Mouse (Mus musculus) testis, adult 2 months (tissue): Measurements from ENCODE around the gene Cygb. TPM values are rescaled to one million over a fixed set of nuclear protein-coding genes. Genes with fewer than 3 reads are reported as not detected.

ENCODE experiments used
- H3K27ac ChIP-seq: fragments of 200-500 bp; 2 replicates; pipeline ENCODE4 v1.5.1; 2012; ENCODE audit warnings: low read depth, low read length; ENCODE audit not compliant: control insufficient read depth, insufficient read depth
- H3K27me3 ChIP-seq: fragments of 200-500 bp; 2 replicates; pipeline ENCODE4 v1.6.1; 2012; ENCODE audit warnings: mild to moderate bottlenecking, low read length, moderate library complexity; ENCODE audit not compliant: control insufficient read depth, insufficient read depth
- H3K36me3 ChIP-seq: fragments of 200-500 bp; 2 replicates; pipeline ENCODE4 v1.6.1; 2012; ENCODE audit warnings: mild to moderate bottlenecking, low read length; ENCODE audit not compliant: control insufficient read depth, insufficient read depth
- H3K4me1 ChIP-seq: fragments of 200-500 bp; 2 replicates; pipeline ENCODE4 v1.6.1; 2012; ENCODE audit warnings: low read length; ENCODE audit not compliant: control insufficient read depth, insufficient read depth
- H3K4me3 ChIP-seq: fragments of 200-500 bp; 2 replicates; pipeline ENCODE4 v1.5.1; 2012; ENCODE audit warnings: low read depth, mild to moderate bottlenecking, low read length, moderate library complexity, mixed read lengths; ENCODE audit not compliant: control insufficient read depth
- CTCF ChIP-seq: fragments of 200-500 bp; IDR thresholded peaks from 2 replicates; pipeline ENCODE4 v1.5.1; 2012; ENCODE audit warnings: low read depth, mild to moderate bottlenecking, inconsistent platforms, low read length, moderate library complexity; ENCODE audit not compliant: control insufficient read depth, insufficient read depth, insufficient replicate concordance
- POLR2A ChIP-seq: fragments of 200-500 bp; IDR thresholded peaks from 2 replicates; pipeline ENCODE4 v1.6.1; 2012; ENCODE audit warnings: low read depth, mild to moderate bottlenecking, inconsistent platforms, low read length, moderate library complexity; ENCODE audit not compliant: control insufficient read depth
- polyA plus RNA-seq: library from polyadenylated mRNA; depleted of rRNA; stranded (reverse); fragments of >200 nt; gene quantifications from 2 replicates; pipeline ENCODE4 v1.2.3, GENCODE M21; 2012

The Cygb gene
- polyA plus RNA-seq, 1 experiment, result 3.7 TPM

- Histone ChIP-seq H3K4me1 (peaks cover 15% of the 10 kb centered on the region), H3K4me3 (peak overlapping the region; percentile 50), H3K27ac (no peak overlapping the region), H3K36me3 (no peaks in the 10 kb centered on the region), H3K27me3 (no peaks in the 10 kb centered on the region)
- TF ChIP-seq CTCF, result no peak
- no peak for TF ChIP-seq POLR2A
These were observed 30.6 kb downstream of the Cygb start for GRCm38 (mm10) chr11:116623281-116624124.

- Histone ChIP-seq H3K36me3 (no peaks in the 10 kb centered on the region), H3K27ac (peak overlapping the region; percentile 12; the same call in 1 of the 2 replicates)
These were observed 32.8 kb downstream of the Cygb start for GRCm38 (mm10) chr11:116621258-116621704.

DNA sequence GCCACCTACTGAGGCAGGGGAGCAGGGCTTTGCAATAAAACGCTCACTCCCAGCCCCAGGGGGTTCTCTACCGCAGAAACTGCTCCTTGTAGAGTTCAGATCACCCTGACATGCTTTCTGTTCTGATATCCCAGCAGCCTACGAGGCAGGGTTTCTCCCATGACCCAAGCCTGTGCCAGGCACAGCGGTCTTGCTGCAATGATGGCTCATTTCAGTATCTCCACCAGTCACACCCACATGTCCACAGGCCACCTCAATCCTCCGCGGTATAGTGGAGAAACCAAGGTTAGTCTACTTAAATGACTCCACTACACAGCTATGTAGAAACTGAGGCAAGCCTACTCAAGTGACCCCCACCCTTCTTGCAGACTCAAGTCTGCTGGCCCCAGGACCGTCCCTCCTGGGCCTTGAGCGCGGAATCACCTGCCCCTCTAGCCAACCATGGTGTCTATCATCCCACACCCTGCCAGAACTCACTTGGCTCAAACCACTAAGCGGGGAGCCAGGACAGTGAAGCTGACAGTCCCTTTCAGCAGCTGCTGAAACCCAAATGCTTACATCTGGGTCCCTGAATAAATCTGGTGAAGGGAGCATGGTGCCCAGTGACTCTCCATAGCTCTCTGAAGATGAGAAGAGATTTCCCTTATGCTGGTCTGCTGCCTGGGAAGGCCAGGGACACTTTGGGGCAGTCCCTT is 33.4 kb downstream of the Cygb start:
- Histone ChIP-seq H3K4me3 (no peak overlapping the region), H3K27ac (no peak overlapping the region), H3K27me3 (no peaks in the 10 kb centered on the region), H3K36me3 (no peaks in the 10 kb centered on the region), H3K4me1 (peaks cover 13% of the 10 kb centered on the region)
- TF ChIP-seq CTCF (no peak), POLR2A (no peak)

More at GRCm38 (mm10) chr11:116621258-116621704, 32.8 kb downstream of the Cygb start:
- Histone ChIP-seq H3K27me3 (no peaks in the 10 kb centered on the region), H3K4me3 (no peak overlapping the region), H3K4me1 (peaks cover 13% of the 10 kb centered on the region)
- TF ChIP-seq POLR2A (no peak), CTCF (no peak)

DNA sequence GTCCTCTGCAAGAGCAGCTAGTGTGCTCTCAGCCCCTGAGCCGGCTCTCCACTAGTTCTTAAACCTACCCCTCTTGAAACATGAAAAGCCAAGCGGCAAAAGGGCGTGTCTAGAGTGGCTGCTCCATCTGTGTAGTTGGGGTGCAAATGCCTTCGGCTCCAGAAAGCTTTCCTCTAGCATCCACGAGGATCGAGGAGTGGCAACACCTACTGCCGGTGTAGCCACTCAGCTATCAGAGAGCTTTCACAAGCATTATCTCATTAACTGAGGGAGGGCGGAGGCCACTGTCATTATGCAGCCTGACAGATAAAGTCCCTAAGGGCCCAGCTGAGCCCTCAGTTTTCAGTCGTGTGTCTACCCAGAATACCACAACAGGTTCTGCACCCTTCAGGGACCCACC is 34.0 kb downstream of the Cygb start:
- no peak overlapping the region for H3K4me3 ChIP-seq
- no peak for TF ChIP-seq POLR2A
- H3K27ac ChIP-seq, result no peak overlapping the region
- no peaks in the 10 kb centered on the region for H3K36me3 ChIP-seq
- H3K4me1 ChIP-seq, result peaks cover 13% of the 10 kb centered on the region
- no peaks in the 10 kb centered on the region for H3K27me3 ChIP-seq

DNA sequence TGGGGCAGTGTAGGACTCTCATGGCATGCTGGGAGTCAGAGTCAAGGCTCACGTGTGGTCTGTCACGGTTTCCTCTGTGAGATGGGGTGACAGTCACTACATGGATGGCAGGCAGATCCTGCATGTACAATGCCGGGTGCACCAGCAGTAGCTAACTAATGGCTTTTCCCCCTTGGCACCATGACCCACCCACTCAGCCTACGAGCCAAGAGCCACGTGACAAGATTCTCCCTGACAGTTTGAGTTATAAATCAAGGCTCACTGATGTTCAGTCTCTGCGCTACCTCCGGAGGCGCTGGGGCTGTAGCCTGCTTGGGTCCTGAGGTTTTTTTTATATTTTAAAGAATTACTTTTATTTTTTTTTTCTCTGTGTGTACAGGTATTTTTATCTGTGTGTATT is 34.6 kb downstream of the Cygb start:
- TF ChIP-seq POLR2A (no peak), CTCF (no peak)
- no peak overlapping the region for H3K27ac ChIP-seq
- no peaks in the 10 kb centered on the region for H3K27me3 ChIP-seq
- peaks cover 11% of the 10 kb centered on the region for H3K4me1 ChIP-seq
- H3K36me3 ChIP-seq, result no peaks in the 10 kb centered on the region
- H3K4me3 ChIP-seq, result no peak overlapping the region

GRCm38 (mm10) chr11:116619156-116619555 is 35.0 kb downstream of the Cygb start:
- H3K27ac ChIP-seq, result no peak overlapping the region
- H3K27me3 ChIP-seq, result no peaks in the 10 kb centered on the region
- no peak overlapping the region for H3K4me3 ChIP-seq
- H3K4me1 ChIP-seq, result peaks cover 7% of the 10 kb centered on the region
- no peaks in the 10 kb centered on the region for H3K36me3 ChIP-seq
- TF ChIP-seq CTCF, result no peak
- TF ChIP-seq POLR2A, result no peak

- no peak overlapping the region for H3K4me3 ChIP-seq
- H3K4me1 ChIP-seq, result peaks cover 5% of the 10 kb centered on the region
- no peaks in the 10 kb centered on the region for H3K36me3 ChIP-seq
- TF ChIP-seq CTCF (no peak), POLR2A (no peak)
- no peaks in the 10 kb centered on the region for H3K27me3 ChIP-seq
- H3K27ac ChIP-seq, result no peak overlapping the region
These were observed 35.4 kb downstream of the Cygb start for GRCm38 (mm10) chr11:116618666-116619065.
